Mouse (Mus musculus): ENCODE measurements around the gene 1700029I15Rik.

The 1700029I15Rik gene

GRCm38 (mm10) chr2:92374514-92374913 lies 7.8 kb upstream of the 1700029I15Rik start, which contains the start of the genes Pex16 and Large2:
TSS of gene Pex16 (plus strand) at chr2:92374676.
TSS of gene Large2 (minus strand) at chr2:92374869.
- peak; percentile 67 for DNase-seq

- peak; percentile 94 for DNase-seq
Measured at GRCm38 (mm10) chr2:92375099-92375623, 7.2 kb upstream of the 1700029I15Rik start.

- no peak for DNase-seq
Measured at GRCm38 (mm10) chr2:92375788-92376187, 6.5 kb upstream of the 1700029I15Rik start.

- DNase-seq: no peak
Measured at GRCm38 (mm10) chr2:92376300-92376699, 6.0 kb upstream of the 1700029I15Rik start.

GRCm38 (mm10) chr2:92377320-92377719 lies 5.0 kb upstream of the 1700029I15Rik start:
- DNase-seq: no peak

- DNase-seq: no peak
Measured at GRCm38 (mm10) chr2:92379783-92380494, 2.4 kb upstream of the 1700029I15Rik start.

GRCm38 (mm10) chr2:92380495-92381050 lies 1.8 kb upstream of the 1700029I15Rik start:
- no peak for DNase-seq

- no peak for DNase-seq
Measured at GRCm38 (mm10) chr2:92381161-92381560, 1.2 kb upstream of the 1700029I15Rik start.

- DNase-seq: no peak
Measured at GRCm38 (mm10) chr2:92382759-92383158, 421 bp downstream of the 1700029I15Rik start.

- DNase-seq: no peak
Measured at GRCm38 (mm10) chr2:92384101-92384500, 1.8 kb downstream of the 1700029I15Rik start.

- DNase-seq: no peak
Measured at GRCm38 (mm10) chr2:92385113-92386051, 3.0 kb downstream of the 1700029I15Rik start.

- DNase-seq: no peak
Measured at GRCm38 (mm10) chr2:92386821-92387570, 4.7 kb downstream of the 1700029I15Rik start.

GRCm38 (mm10) chr2:92387646-92388045 lies 5.3 kb downstream of the 1700029I15Rik start:
- no peak for DNase-seq

GRCm38 (mm10) chr2:92388081-92388517 lies 5.8 kb downstream of the 1700029I15Rik start:
- no peak for DNase-seq

- DNase-seq: peak; percentile 78
Measured at GRCm38 (mm10) chr2:92388891-92389641, 6.7 kb downstream of the 1700029I15Rik start.

- no peak for DNase-seq
Measured at GRCm38 (mm10) chr2:92389645-92390044, 7.3 kb downstream of the 1700029I15Rik start.

- DNase-seq: no peak
Measured at GRCm38 (mm10) chr2:92390206-92390930, 8.0 kb downstream of the 1700029I15Rik start.

GRCm38 (mm10) chr2:92391116-92391515 lies 8.8 kb downstream of the 1700029I15Rik start:
- no peak for DNase-seq

GRCm38 (mm10) chr2:92391703-92392317 lies 9.5 kb downstream of the 1700029I15Rik start:
- no peak for DNase-seq

Measured in liver (tissue).